Mouse (Mus musculus) macrophage (primary cell): Measurements from ENCODE around the gene Fam71a. TPM values are rescaled to one million over a fixed set of nuclear protein-coding genes. Genes with fewer than 3 reads are reported as not detected.

Source experiments
- H3K27ac ChIP-seq: fragments of 350-480 bp; formaldehyde crosslinking; 2 replicates; pipeline ENCODE4 v1.9.0; 2021
- H3K36me3 ChIP-seq: fragments of 350-480 bp; formaldehyde crosslinking; 2 replicates; pipeline ENCODE4 v1.9.0; 2021; ENCODE audit errors: inconsistent target
- H3K4me3 ChIP-seq: fragments of 350-480 bp; formaldehyde crosslinking; 2 replicates; pipeline ENCODE4 v1.9.0; 2021; ENCODE audit errors: inconsistent target
- H3K79me2 ChIP-seq: fragments of 350-480 bp; formaldehyde crosslinking; 2 replicates; pipeline ENCODE4 v1.9.0; 2021; ENCODE audit errors: inconsistent target
- WGBS: methylation state at CpG from one replicate; pipeline ENCODE4 v1.1.7; 2026; ENCODE audit warnings: inconsistent platforms; ENCODE audit not compliant: missing documents; 5-methylcytosine and 5-hydroxymethylcytosine counted together
- polyA plus RNA-seq: library from polyadenylated mRNA; stranded (reverse); fragments of 250-400 nt; gene quantifications from 3 replicates; pipeline ENCODE4 v1.2.4, GENCODE M21; 2018; ENCODE audit warnings: inconsistent platforms

Gene Fam71a
- polyA plus RNA-seq, 1 experiment from 2014 or later: not detected

DNA sequence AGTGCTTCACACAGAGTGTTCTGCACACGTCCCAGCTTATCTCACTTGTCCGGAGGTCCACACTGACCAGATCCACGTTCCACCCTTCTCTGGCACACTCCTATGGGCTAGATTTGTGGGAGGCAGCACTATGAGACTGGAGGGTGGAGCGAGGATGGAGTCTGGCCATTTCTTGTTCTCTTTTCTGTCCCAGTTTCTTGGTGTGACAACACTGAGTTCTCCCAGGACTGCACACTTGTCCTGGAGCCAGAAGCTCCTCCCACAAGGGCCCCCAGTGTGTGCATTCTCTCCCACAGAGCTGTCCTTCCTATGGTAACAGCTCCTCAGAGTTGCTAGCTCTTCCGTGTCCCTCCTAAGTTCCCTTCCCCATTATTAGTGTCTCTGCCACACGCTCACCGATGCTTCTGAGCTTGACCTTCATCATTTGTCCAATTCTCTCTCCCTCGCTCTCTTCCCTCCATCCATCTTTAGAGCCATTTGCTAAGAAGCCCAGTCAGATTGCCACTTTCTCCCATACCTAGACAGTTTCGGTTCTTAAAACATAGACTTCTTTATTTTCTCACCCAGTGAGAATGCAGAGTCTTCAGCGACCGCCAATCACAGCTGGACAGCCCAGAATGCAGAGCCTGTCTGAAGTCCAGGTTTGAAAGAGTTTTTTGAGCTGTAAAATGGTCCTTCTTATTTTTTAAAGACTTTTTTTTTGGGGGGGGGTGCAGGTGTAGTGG lies 48.9 kb downstream of the Fam71a start:
- no peak overlapping the region for H3K4me3 ChIP-seq
- H3K27ac ChIP-seq: no peak overlapping the region
- no peaks in the 10 kb centered on the region for H3K36me3 ChIP-seq
- H3K79me2 ChIP-seq: no peaks in the 10 kb centered on the region
- WGBS: 79% methylated on average over 10 of the region's 11 CpGs

DNA sequence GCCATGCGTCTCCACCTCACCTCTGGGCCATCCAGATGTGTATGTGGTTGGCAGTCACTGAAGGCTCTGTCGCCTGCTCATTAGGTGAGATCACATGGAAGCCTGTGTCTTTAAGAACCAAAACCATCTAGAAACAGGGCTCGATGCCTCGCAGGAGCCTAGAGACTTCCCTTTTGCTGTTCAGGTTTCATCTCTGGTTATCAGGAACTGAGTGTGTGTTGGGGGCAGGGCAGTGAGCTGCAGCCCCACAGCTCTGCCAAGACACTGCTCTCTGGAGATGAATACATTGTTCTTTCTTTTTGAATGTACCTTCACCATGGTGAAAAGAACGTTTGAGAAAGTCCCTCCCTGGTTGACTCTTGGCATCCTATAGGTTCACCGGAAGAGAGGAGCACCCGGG lies 49.7 kb downstream of the Fam71a start:
- H3K79me2 ChIP-seq: no peaks in the 10 kb centered on the region
- no peak overlapping the region; the same call in 1 of the 2 replicates for H3K27ac ChIP-seq
- 30% methylated on average over 7 of the region's 7 CpGs for WGBS
- H3K4me3 ChIP-seq: no peak overlapping the region
- H3K36me3 ChIP-seq: no peaks in the 10 kb centered on the region

Other genes starting within 250 kb of the Fam71a start
- 22.8 to 32.8 TPM (median 31.0 TPM) in 3 replicates for gene Angel2, start 239.7 kb downstream of the Fam71a start, polyA plus RNA-seq
- gene Vash2, start 185.5 kb downstream of the Fam71a start, polyA plus RNA-seq: 1.9 to 3.0 TPM (median 2.0 TPM) in 3 replicates
- 58.5 to 74.7 TPM (median 60.7 TPM) in 3 replicates for gene Flvcr1, start 138.7 kb downstream of the Fam71a start, polyA plus RNA-seq
- not detected in 3 replicates for gene Spata45, start 128.2 kb downstream of the Fam71a start, polyA plus RNA-seq
- 7.7 to 13.2 TPM (median 7.9 TPM) in 3 replicates for gene Tatdn3, start 101.9 kb downstream of the Fam71a start, polyA plus RNA-seq
- gene Nsl1, start 101.8 kb downstream of the Fam71a start, polyA plus RNA-seq: 1.1 to 7.5 TPM (median 2.4 TPM) in 3 replicates
- 3.0 to 7.3 TPM (median 5.6 TPM) in 3 replicates for gene Batf3, start 67.0 kb downstream of the Fam71a start, polyA plus RNA-seq
- gene Atf3, start 53.2 kb upstream of the Fam71a start, polyA plus RNA-seq: 201 to 678 TPM (median 211 TPM) in 3 replicates
- 30.8 to 55.9 TPM (median 45.1 TPM) in 3 replicates for gene Nenf, start 153.4 kb upstream of the Fam71a start, polyA plus RNA-seq
- 54.6 to 94.7 TPM (median 76.4 TPM) in 3 replicates for gene Tmem206, start 161.1 kb upstream of the Fam71a start, polyA plus RNA-seq
- 61.7 to 74.4 TPM (median 71.0 TPM) in 3 replicates for gene Ppp2r5a, start 238.5 kb upstream of the Fam71a start, polyA plus RNA-seq